Mouse (Mus musculus) stomach, embryonic 15.5 days (tissue): ENCODE data around the gene Vkorc1l1. TPM values are rescaled to one million over a fixed set of nuclear protein-coding genes. Genes with fewer than 3 reads are reported as not detected.

Experiments used
- ATAC-seq: fragments of 200-750 bp; cut with Nextera tagmentation; 2 replicates; pipeline ENCODE4 v1.8.0; 2017; ENCODE audit warnings: low read depth, moderate number of reproducible peaks, moderate TSS enrichment; ENCODE audit not compliant: insufficient read depth, low FRiP score
- H3K27ac ChIP-seq: fragments of 300-500 bp; sonication (generic); 2 replicates; pipeline ENCODE4 v1.5.1; 2015; ENCODE audit warnings: mild to moderate bottlenecking, inconsistent platforms
- H3K27me3 ChIP-seq: fragments of 300-500 bp; sonication (generic); replicated peaks from 2 replicates; pipeline ENCODE4 v1.6.1; 2015; ENCODE audit warnings: inconsistent platforms
- H3K36me3 ChIP-seq: fragments of 300-500 bp; sonication (generic); 2 replicates; pipeline ENCODE4 v1.6.1; 2015; ENCODE audit warnings: inconsistent platforms
- H3K4me1 ChIP-seq: fragments of 300-500 bp; sonication (generic); 2 replicates; pipeline ENCODE4 v1.6.1; 2015; ENCODE audit warnings: inconsistent platforms
- H3K4me2 ChIP-seq: fragments of 300-500 bp; sonication (generic); 2 replicates; pipeline ENCODE4 v1.6.1; 2015; ENCODE audit warnings: mild to moderate bottlenecking, inconsistent platforms
- H3K4me3 ChIP-seq: fragments of 300-500 bp; sonication (generic); replicated peaks from 2 replicates; pipeline ENCODE4 v1.5.1; 2015; ENCODE audit warnings: inconsistent platforms
- H3K9ac ChIP-seq: fragments of 300-500 bp; sonication (generic); 2 replicates; pipeline ENCODE4 v1.6.1; 2015; ENCODE audit warnings: inconsistent platforms
- H3K9me3 ChIP-seq: fragments of 300-500 bp; sonication (generic); 2 replicates; pipeline ENCODE4 v1.6.1; 2016; ENCODE audit warnings: inconsistent platforms
- WGBS: fragments of 180-500 bp; shearing (Covaris S2); methylation state at CpG from one replicate; pipeline ENCODE4 v1.1.7; 2015; 5-methylcytosine and 5-hydroxymethylcytosine counted together
- polyA plus RNA-seq: library from polyadenylated mRNA; unstranded; fragments of >200 nt; fragmentation: Nextera tagmentation; extraction: Ambion mirVana; gene quantifications from 2 replicates; pipeline ENCODE4 v1.2.1, GENCODE M21; 2015

Vkorc1l1 gene
- polyA plus RNA-seq, 1 experiment from 2014 or later = 24.5 TPM

- H3K4me1 ChIP-seq = no peaks in the 10 kb centered on the region
These were observed 47.6 kb downstream of the Vkorc1l1 start for GRCm38 (mm10) chr5:129989376-129989775.

GRCm38 (mm10) chr5:129991898-129992297, 50.1 kb downstream of the Vkorc1l1 start:
- Histone ChIP-seq H3K27ac (no peak overlapping the region), H3K4me3 (no peak overlapping the region), H3K9ac (no peak overlapping the region), H3K36me3 (peaks cover 7% of the 10 kb centered on the region; the same call in 1 of the 2 replicates), H3K27me3 (no peaks in the 10 kb centered on the region), H3K9me3 (no peaks in the 10 kb centered on the region), H3K4me2 (no peak overlapping the region), H3K4me1 (no peaks in the 10 kb centered on the region)
- WGBS = 82% methylated on average over 5 of the region's 5 CpGs
- peak; percentile 78 for ATAC-seq

More at GRCm38 (mm10) chr5:129989376-129989775, 47.6 kb downstream of the Vkorc1l1 start:
- Histone ChIP-seq H3K27ac (no peak overlapping the region), H3K4me3 (no peak overlapping the region), H3K27me3 (no peaks in the 10 kb centered on the region), H3K4me2 (no peak overlapping the region), H3K9me3 (no peaks in the 10 kb centered on the region), H3K36me3 (no peaks in the 10 kb centered on the region; the same call in 1 of the 2 replicates), H3K9ac (no peak overlapping the region)
- 84% methylated on average over 13 of the region's 13 CpGs for WGBS
- no peak for ATAC-seq

- no peak overlapping the region for H3K4me3 ChIP-seq
- H3K9ac ChIP-seq = no peak overlapping the region
- 86% methylated on average over 14 of the region's 14 CpGs for WGBS
- no peaks in the 10 kb centered on the region for H3K27me3 ChIP-seq
- no peak for ATAC-seq
- no peaks in the 10 kb centered on the region for H3K4me1 ChIP-seq
- no peak overlapping the region for H3K27ac ChIP-seq
- H3K36me3 ChIP-seq = peaks cover 8% of the 10 kb centered on the region; the same call in 1 of the 2 replicates
- no peak overlapping the region for H3K4me2 ChIP-seq
- no peaks in the 10 kb centered on the region for H3K9me3 ChIP-seq
These were observed 51.6 kb downstream of the Vkorc1l1 start for GRCm38 (mm10) chr5:129993374-129993773.

GRCm38 (mm10) chr5:129994989-129995388, 53.2 kb downstream of the Vkorc1l1 start:
- Histone ChIP-seq H3K4me1 (no peaks in the 10 kb centered on the region), H3K9ac (no peak overlapping the region)
- WGBS = 91% methylated on average over 7 of the region's 7 CpGs

GRCm38 (mm10) chr5:129997700-129998099, 55.9 kb downstream of the Vkorc1l1 start:
- WGBS = 68% methylated on average over 19 of the region's 19 CpGs
- Histone ChIP-seq H3K36me3 (0 out of 2 replicates have a peak, but pooled peaks cover 8% of the 10 kb centered on the region), H3K9ac (no peak overlapping the region), H3K4me2 (no peak overlapping the region), H3K4me3 (no peak overlapping the region), H3K4me1 (peaks cover 11% of the 10 kb centered on the region; the same call in 1 of the 2 replicates), H3K9me3 (no peaks in the 10 kb centered on the region), H3K27me3 (no peaks in the 10 kb centered on the region), H3K27ac (no peak overlapping the region)
- no peak for ATAC-seq

More at GRCm38 (mm10) chr5:129994989-129995388, 53.2 kb downstream of the Vkorc1l1 start:
- Histone ChIP-seq H3K4me3 (no peak overlapping the region), H3K27me3 (no peaks in the 10 kb centered on the region), H3K36me3 (0 out of 2 replicates have a peak, but pooled peaks cover 8% of the 10 kb centered on the region), H3K27ac (no peak overlapping the region), H3K4me2 (no peak overlapping the region), H3K9me3 (no peaks in the 10 kb centered on the region)
- ATAC-seq = no peak

- H3K9me3 ChIP-seq = no peaks in the 10 kb centered on the region
- no peak overlapping the region for H3K27ac ChIP-seq
- no peak overlapping the region for H3K4me3 ChIP-seq
- no peaks in the 10 kb centered on the region for H3K27me3 ChIP-seq
- 0 out of 2 replicates have a peak, but pooled peaks cover 8% of the 10 kb centered on the region for H3K36me3 ChIP-seq
- H3K4me1 ChIP-seq = peaks cover 14% of the 10 kb centered on the region
- H3K4me2 ChIP-seq = no peak overlapping the region
- H3K9ac ChIP-seq = no peak overlapping the region
- no peak for ATAC-seq
- WGBS = 35% methylated on average over 4 of the region's 4 CpGs
These were observed 57.3 kb downstream of the Vkorc1l1 start for GRCm38 (mm10) chr5:129999097-129999496.

GRCm38 (mm10) chr5:130000735-130001134, 59.0 kb downstream of the Vkorc1l1 start:
- no peaks in the 10 kb centered on the region for H3K9me3 ChIP-seq
- H3K27ac ChIP-seq = no peak overlapping the region
- H3K4me1 ChIP-seq = peaks cover 14% of the 10 kb centered on the region
- no peak overlapping the region for H3K4me2 ChIP-seq
- H3K27me3 ChIP-seq = no peaks in the 10 kb centered on the region
- 91% methylated on average over 12 of the region's 12 CpGs for WGBS
- H3K36me3 ChIP-seq = 0 out of 2 replicates have a peak, but pooled peaks cover 6% of the 10 kb centered on the region
- no peak for ATAC-seq
- no peak overlapping the region for H3K4me3 ChIP-seq
- H3K9ac ChIP-seq = no peak overlapping the region

- Histone ChIP-seq H3K36me3 (0 out of 2 replicates have a peak, but pooled peaks cover 3% of the 10 kb centered on the region), H3K9me3 (no peaks in the 10 kb centered on the region), H3K27ac (0 out of 2 replicates have a peak overlapping the region, but pooled peaks have one; percentile 81), H3K4me1 (peaks cover 14% of the 10 kb centered on the region), H3K27me3 (no peaks in the 10 kb centered on the region), H3K4me3 (peak overlapping the region; percentile 65), H3K4me2 (peak overlapping the region; percentile 81), H3K9ac (no peak overlapping the region)
- 49% methylated on average over 5 of the region's 5 CpGs for WGBS
- ATAC-seq = no peak
These were observed 59.7 kb downstream of the Vkorc1l1 start for GRCm38 (mm10) chr5:130001356-130001987.

GRCm38 (mm10) chr5:130002301-130003146, 60.8 kb downstream of the Vkorc1l1 start, which contains the start of gene Gusb:
Gene Gusb (minus strand): TSS chr5:130003049.
- peaks cover 14% of the 10 kb centered on the region for H3K4me1 ChIP-seq
- H3K27me3 ChIP-seq = no peaks in the 10 kb centered on the region
- H3K27ac ChIP-seq = peak within 1 kb of the TSS; percentile 81
- H3K4me2 ChIP-seq = peak within 1 kb of the TSS; percentile 81
- under 1% methylated on average over 39 of the region's 39 CpGs for WGBS
- ATAC-seq = peak; percentile 87
- no peaks in the 10 kb centered on the region for H3K36me3 ChIP-seq
- H3K4me3 ChIP-seq = peak within 1 kb of the TSS; percentile 65
- no peaks in the 10 kb centered on the region for H3K9me3 ChIP-seq
- H3K9ac ChIP-seq = peak within 1 kb of the TSS; percentile 62; the same call in 1 of the 2 replicates

GRCm38 (mm10) chr5:130003229-130003628, 61.5 kb downstream of the Vkorc1l1 start:
- H3K9ac ChIP-seq = no peak overlapping the region
- ATAC-seq = 0 out of 2 replicates have a peak, but pooled peaks have one; percentile 10
- WGBS = 17% methylated on average over 7 of the region's 7 CpGs
- peaks cover 14% of the 10 kb centered on the region for H3K4me1 ChIP-seq
- peak overlapping the region; percentile 65 for H3K4me3 ChIP-seq
- peak overlapping the region; percentile 81 for H3K4me2 ChIP-seq
- peak overlapping the region; percentile 81 for H3K27ac ChIP-seq
- H3K27me3 ChIP-seq = no peaks in the 10 kb centered on the region
- H3K36me3 ChIP-seq = no peaks in the 10 kb centered on the region
- no peaks in the 10 kb centered on the region for H3K9me3 ChIP-seq

- 85% methylated on average over 1 of the region's 1 CpGs for WGBS
- no peak for ATAC-seq
These were observed 65.6 kb downstream of the Vkorc1l1 start for GRCm38 (mm10) chr5:130007344-130007743.

More at GRCm38 (mm10) chr5:130007344-130007743, 65.6 kb downstream of the Vkorc1l1 start:
- no peaks in the 10 kb centered on the region for H3K9me3 ChIP-seq
- H3K9ac ChIP-seq = no peak overlapping the region
- no peaks in the 10 kb centered on the region for H3K27me3 ChIP-seq
- H3K4me1 ChIP-seq = peaks cover 3% of the 10 kb centered on the region; the same call in 1 of the 2 replicates
- no peak overlapping the region for H3K4me2 ChIP-seq
- H3K36me3 ChIP-seq = peaks cover 9% of the 10 kb centered on the region; the same call in 1 of the 2 replicates
- no peak overlapping the region for H3K27ac ChIP-seq
- H3K4me3 ChIP-seq = no peak overlapping the region
